Mouse (Mus musculus): ENCODE results near the gene Ddx6. TPM values are rescaled to one million over a fixed set of nuclear protein-coding genes. Genes with fewer than 3 reads are reported as not detected.

The Ddx6 gene
- polyA plus RNA-seq, 1 experiment from 2014 or later = 6.1 TPM

DNA sequence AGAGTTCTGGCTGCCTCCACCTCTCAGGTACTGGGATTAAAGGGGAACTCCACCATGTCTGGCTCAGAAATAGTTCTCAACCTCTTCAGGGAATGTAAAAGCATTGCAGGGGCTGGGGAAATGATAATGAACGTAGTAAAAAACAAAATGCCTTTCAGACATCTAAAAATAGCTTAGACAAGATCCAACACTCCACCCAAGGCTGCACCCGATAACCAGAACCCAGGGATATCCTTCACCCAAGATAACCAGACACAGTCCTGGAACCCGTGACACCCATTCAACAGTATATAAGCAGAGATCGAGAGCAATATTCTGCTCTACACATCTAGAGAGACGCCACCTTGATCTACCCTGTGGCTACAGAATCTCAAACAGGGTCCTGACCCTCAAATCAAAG, 24.6 kb upstream of the Ddx6 start:
- peak overlapping the region; percentile 46; the same call in 1 of the 2 replicates for H3K4me3 ChIP-seq (replicated peaks)
- H3K9ac ChIP-seq = no peak overlapping the region
- peak overlapping the region; percentile 65 for H3K4me2 ChIP-seq
- no peaks in the 10 kb centered on the region for H3K27me3 ChIP-seq
- H3K4me1 ChIP-seq (replicated peaks) = peaks cover 41% of the 10 kb centered on the region
- peak overlapping the region; percentile 86 for H3K27ac ChIP-seq (replicated peaks)
- H3K36me3 ChIP-seq (replicated peaks) = no peaks in the 10 kb centered on the region
- peak; percentile 96 for ATAC-seq (ENCODE audit: insufficient read depth)
- 26% methylated on average over 5 of the region's 5 CpGs for WGBS (ENCODE audit: insufficient replicate concordance)
- no peaks in the 10 kb centered on the region for H3K9me3 ChIP-seq (replicated peaks)

DNA sequence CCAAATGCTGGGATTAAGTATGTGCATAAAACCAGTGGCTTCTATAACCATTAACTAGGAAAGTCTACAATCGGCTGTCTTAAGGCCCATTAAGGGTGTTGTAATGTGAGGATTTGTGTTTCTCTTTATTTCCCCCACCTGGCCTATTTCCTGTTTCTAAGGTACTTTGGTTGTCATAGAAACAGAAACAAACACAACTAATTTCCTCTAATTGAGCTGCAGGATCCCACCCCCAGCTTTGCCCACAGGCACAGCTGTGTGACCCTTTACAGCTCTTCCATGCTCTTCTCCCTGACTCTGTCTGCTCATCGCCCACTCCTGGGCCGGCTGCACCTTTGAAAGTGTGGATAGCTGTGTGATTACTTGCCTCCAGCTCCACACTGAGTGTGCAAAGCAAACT, 23.3 kb upstream of the Ddx6 start:
- WGBS (ENCODE audit: insufficient replicate concordance) = 53% methylated on average over 3 of the region's 3 CpGs
- Histone ChIP-seq H3K4me2 (no peak overlapping the region), H3K27me3 (no peaks in the 10 kb centered on the region), H3K9me3 (replicated peaks) (no peaks in the 10 kb centered on the region), H3K9ac (no peak overlapping the region), H3K27ac (replicated peaks) (no peak overlapping the region; the same call in 1 of the 2 replicates), H3K4me1 (replicated peaks) (peaks cover 43% of the 10 kb centered on the region), H3K36me3 (replicated peaks) (no peaks in the 10 kb centered on the region), H3K4me3 (replicated peaks) (no peak overlapping the region)
- ATAC-seq (ENCODE audit: insufficient read depth) = no peak

DNA sequence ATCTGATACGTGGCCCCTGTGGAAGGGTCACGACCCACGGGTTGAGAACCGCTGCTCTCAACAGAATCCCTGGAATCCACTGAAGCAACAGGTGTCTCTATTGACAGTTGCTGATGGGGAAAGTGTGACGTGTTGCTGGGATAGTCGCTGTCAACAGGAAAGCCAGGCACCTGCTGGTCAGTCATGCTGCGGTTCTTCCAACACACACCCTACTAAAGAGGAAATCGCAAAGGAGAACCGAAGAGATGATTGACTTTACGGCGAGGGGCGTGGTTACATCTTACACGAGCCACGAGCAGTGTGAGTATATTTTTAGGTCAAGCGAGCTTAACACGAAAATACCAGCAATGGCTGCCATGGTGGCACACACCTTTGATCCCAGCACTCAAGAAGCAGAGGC, 22.3 kb upstream of the Ddx6 start:
- peaks cover 53% of the 10 kb centered on the region for H3K4me1 ChIP-seq (replicated peaks)
- H3K9ac ChIP-seq = no peak overlapping the region
- H3K9me3 ChIP-seq (replicated peaks) = no peaks in the 10 kb centered on the region
- H3K4me3 ChIP-seq (replicated peaks) = no peak overlapping the region
- H3K27me3 ChIP-seq = no peaks in the 10 kb centered on the region
- H3K36me3 ChIP-seq (replicated peaks) = no peaks in the 10 kb centered on the region
- ATAC-seq (ENCODE audit: insufficient read depth) = no peak
- peak overlapping the region; percentile 36 for H3K4me2 ChIP-seq
- WGBS (ENCODE audit: insufficient replicate concordance) = 35% methylated on average over 16 of the region's 16 CpGs
- H3K27ac ChIP-seq (replicated peaks) = no peak overlapping the region

DNA sequence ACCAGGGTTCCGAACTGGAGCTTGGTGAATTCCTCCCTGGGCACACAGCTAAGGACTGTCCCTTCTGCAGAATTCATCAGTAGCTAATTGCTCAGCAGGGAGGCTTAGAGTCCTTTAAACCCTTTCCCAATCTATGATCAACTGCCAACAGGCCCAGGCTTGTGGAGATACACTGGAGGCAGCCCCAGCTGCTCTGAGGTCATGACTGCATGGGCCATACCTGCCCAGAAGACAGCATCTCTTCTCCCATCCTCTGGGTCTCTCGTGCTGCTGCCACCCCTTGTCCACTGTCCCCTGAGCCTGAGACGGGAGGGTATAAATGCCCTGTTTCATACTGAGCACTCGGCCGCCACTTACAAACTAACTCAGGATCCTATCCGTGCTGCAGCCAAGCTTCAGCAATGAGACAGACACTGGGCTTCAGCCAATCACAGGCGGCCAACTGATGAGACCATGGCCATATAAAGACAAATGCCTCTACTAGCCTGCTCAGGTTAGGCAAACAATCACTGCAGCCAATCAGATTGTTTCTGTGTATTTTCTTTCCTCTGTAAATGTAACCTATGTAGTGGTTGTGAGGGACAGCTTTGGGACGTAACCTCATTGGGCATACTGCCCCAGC, 17.9 kb upstream of the Ddx6 start:
- H3K4me2 ChIP-seq = no peak overlapping the region
- WGBS (ENCODE audit: insufficient replicate concordance) = 67% methylated on average over 8 of the region's 8 CpGs
- no peak overlapping the region for H3K4me3 ChIP-seq (replicated peaks)
- ATAC-seq (ENCODE audit: insufficient read depth) = peak; percentile 20
- no peak overlapping the region for H3K9ac ChIP-seq
- no peak overlapping the region for H3K27ac ChIP-seq (replicated peaks)
- H3K36me3 ChIP-seq (replicated peaks) = no peaks in the 10 kb centered on the region
- peaks cover 45% of the 10 kb centered on the region for H3K4me1 ChIP-seq (replicated peaks)
- no peaks in the 10 kb centered on the region for H3K9me3 ChIP-seq (replicated peaks)
- H3K27me3 ChIP-seq = no peaks in the 10 kb centered on the region

- Histone ChIP-seq H3K9me3 (replicated peaks) (no peaks in the 10 kb centered on the region), H3K27ac (replicated peaks) (no peak overlapping the region), H3K4me3 (replicated peaks) (no peak overlapping the region), H3K4me1 (replicated peaks) (peaks cover 42% of the 10 kb centered on the region), H3K9ac (no peak overlapping the region), H3K36me3 (replicated peaks) (no peaks in the 10 kb centered on the region), H3K4me2 (0 out of 2 replicates have a peak overlapping the region, but pooled peaks have one; percentile 16), H3K27me3 (no peaks in the 10 kb centered on the region)
- ATAC-seq (ENCODE audit: insufficient read depth) = peak; percentile 81
- 25% methylated on average over 9 of the region's 9 CpGs for WGBS (ENCODE audit: insufficient replicate concordance)
Observed at GRCm38 (mm10) chr9:44587262-44588160, 17.2 kb upstream of the Ddx6 start.

DNA sequence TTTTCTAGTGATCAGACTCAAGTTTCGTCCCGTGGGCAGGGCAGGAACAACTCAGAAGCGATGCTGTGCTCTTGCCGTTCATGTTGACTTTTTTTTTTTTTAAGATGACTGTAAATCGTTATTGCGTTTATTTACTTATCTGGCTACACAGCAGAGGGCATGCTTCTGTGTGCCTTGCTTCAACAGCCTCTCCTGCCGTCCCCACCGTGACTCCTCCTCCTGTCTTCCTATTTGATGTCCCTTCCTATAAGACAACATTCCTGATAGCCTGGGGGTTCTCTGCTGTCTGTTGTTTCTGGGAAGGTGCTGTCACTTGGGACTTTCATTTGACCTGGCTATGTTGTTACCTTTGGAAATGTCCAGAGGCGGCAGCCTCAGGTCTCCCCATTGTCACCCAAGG, 16.1 kb upstream of the Ddx6 start:
- no peaks in the 10 kb centered on the region for H3K9me3 ChIP-seq (replicated peaks)
- H3K36me3 ChIP-seq (replicated peaks) = no peaks in the 10 kb centered on the region
- WGBS (ENCODE audit: insufficient replicate concordance) = 50% methylated on average over 9 of the region's 9 CpGs
- no peak for ATAC-seq (ENCODE audit: insufficient read depth)
- no peak overlapping the region for H3K4me3 ChIP-seq (replicated peaks)
- H3K27ac ChIP-seq (replicated peaks) = no peak overlapping the region
- H3K27me3 ChIP-seq = no peaks in the 10 kb centered on the region
- 0 out of 2 replicates have a peak overlapping the region, but pooled peaks have one; percentile 8 for H3K4me2 ChIP-seq
- peaks cover 41% of the 10 kb centered on the region for H3K4me1 ChIP-seq (replicated peaks)
- no peak overlapping the region for H3K9ac ChIP-seq

GRCm38 (mm10) chr9:44589095-44589494, 15.6 kb upstream of the Ddx6 start:
- Histone ChIP-seq H3K9ac (no peak overlapping the region), H3K4me2 (no peak overlapping the region), H3K27ac (replicated peaks) (no peak overlapping the region), H3K27me3 (no peaks in the 10 kb centered on the region), H3K4me3 (replicated peaks) (no peak overlapping the region), H3K9me3 (replicated peaks) (no peaks in the 10 kb centered on the region), H3K4me1 (replicated peaks) (peaks cover 41% of the 10 kb centered on the region), H3K36me3 (replicated peaks) (no peaks in the 10 kb centered on the region)
- no peak for ATAC-seq (ENCODE audit: insufficient read depth)

DNA sequence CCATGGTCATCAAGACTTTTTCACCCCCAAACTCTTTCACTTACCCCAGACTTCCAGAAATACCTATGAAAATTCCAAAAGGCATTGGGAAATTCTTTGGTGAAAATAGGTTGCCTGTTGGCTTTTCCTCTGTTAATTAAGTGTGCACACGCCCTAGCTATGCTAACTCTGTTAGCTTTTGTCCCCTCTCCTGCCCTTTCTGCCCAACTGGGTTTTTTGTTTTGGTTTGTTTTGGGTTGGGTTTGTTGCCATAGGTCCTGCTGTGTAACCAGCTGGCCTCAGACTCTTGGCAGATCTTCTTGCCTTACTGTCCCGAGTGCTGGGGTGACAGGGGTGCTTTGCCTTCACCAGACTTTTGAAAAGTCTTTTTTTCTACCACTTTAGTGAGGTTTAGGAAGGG, 13.7 kb upstream of the Ddx6 start:
- H3K36me3 ChIP-seq (replicated peaks) = no peaks in the 10 kb centered on the region
- H3K4me2 ChIP-seq = no peak overlapping the region
- H3K9ac ChIP-seq = no peak overlapping the region
- H3K4me1 ChIP-seq (replicated peaks) = peaks cover 37% of the 10 kb centered on the region
- 47% methylated on average over 2 of the region's 2 CpGs for WGBS (ENCODE audit: insufficient replicate concordance)
- no peak overlapping the region for H3K4me3 ChIP-seq (replicated peaks)
- no peak for ATAC-seq (ENCODE audit: insufficient read depth)
- H3K27ac ChIP-seq (replicated peaks) = no peak overlapping the region
- no peaks in the 10 kb centered on the region for H3K9me3 ChIP-seq (replicated peaks)
- no peaks in the 10 kb centered on the region for H3K27me3 ChIP-seq

DNA sequence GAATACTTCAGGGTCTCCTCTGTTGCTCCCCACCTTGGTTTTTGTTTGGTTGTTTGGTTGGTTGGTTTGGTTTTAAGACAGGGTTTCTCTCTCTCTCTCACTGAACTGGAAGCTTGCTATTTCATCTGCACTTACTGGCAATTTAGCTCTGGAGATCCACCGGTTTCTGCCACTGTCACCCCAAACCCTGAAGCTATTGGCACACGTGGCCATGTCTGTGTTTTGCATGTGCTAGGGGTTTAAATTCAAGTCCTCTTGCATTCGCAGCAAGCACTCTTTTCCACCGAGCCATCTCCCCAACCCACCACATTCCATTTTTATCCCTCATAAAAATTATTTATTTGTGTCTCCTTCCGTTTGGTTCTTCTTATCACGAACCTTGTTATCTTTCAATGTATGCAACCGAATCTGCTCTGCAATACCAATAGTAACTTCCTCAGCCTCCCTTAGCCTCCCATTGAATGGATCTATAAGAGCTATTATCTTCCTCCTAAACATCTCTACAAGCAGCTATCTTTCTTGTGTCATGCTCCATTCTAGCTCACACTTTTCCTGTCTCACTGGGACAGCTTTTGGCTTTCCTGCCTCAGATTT, 13.0 kb upstream of the Ddx6 start:
- WGBS (ENCODE audit: insufficient replicate concordance) = 35% methylated on average over 7 of the region's 7 CpGs
- Histone ChIP-seq H3K4me2 (no peak overlapping the region), H3K9ac (no peak overlapping the region), H3K4me3 (replicated peaks) (no peak overlapping the region), H3K4me1 (replicated peaks) (peaks cover 34% of the 10 kb centered on the region), H3K9me3 (replicated peaks) (no peaks in the 10 kb centered on the region), H3K36me3 (replicated peaks) (no peaks in the 10 kb centered on the region), H3K27me3 (no peaks in the 10 kb centered on the region), H3K27ac (replicated peaks) (no peak overlapping the region)
- no peak for ATAC-seq (ENCODE audit: insufficient read depth)

GRCm38 (mm10) chr9:44593221-44593620, 11.5 kb upstream of the Ddx6 start:
- Histone ChIP-seq H3K9ac (no peak overlapping the region), H3K4me3 (replicated peaks) (no peak overlapping the region), H3K27ac (replicated peaks) (no peak overlapping the region), H3K36me3 (replicated peaks) (no peaks in the 10 kb centered on the region), H3K4me2 (no peak overlapping the region), H3K4me1 (replicated peaks) (peaks cover 18% of the 10 kb centered on the region), H3K27me3 (peaks cover 6% of the 10 kb centered on the region; the same call in 1 of the 2 replicates), H3K9me3 (replicated peaks) (no peaks in the 10 kb centered on the region)
- WGBS (ENCODE audit: insufficient replicate concordance) = 72% methylated on average over 4 of the region's 4 CpGs
- ATAC-seq (ENCODE audit: insufficient read depth) = no peak

DNA sequence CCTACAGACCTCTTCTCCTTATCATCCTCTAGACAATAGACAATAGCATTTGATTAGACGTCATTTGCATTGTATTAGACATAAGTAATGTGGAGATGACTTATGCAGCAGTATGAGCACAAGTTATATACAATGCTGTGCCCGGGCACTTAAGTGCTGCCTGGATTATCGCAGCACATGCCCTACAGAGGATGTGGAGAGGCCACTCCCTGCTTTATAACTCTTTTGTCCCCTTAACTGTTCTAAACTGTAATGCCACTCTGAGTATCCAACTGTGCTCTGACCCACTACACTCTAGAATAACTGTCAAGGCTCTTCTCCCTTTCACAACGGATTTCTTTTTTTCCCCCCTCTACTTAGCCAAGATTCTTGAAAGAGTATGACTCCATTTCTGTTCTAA, 10.8 kb upstream of the Ddx6 start:
- Histone ChIP-seq H3K36me3 (replicated peaks) (no peaks in the 10 kb centered on the region), H3K9ac (no peak overlapping the region), H3K27me3 (peaks cover 13% of the 10 kb centered on the region), H3K27ac (replicated peaks) (no peak overlapping the region), H3K4me1 (replicated peaks) (peaks cover 16% of the 10 kb centered on the region), H3K9me3 (replicated peaks) (no peaks in the 10 kb centered on the region), H3K4me2 (no peak overlapping the region), H3K4me3 (replicated peaks) (no peak overlapping the region)
- 71% methylated on average over 4 of the region's 4 CpGs for WGBS (ENCODE audit: insufficient replicate concordance)
- ATAC-seq (ENCODE audit: insufficient read depth) = no peak

All from liver, embryonic 15.5 days (tissue).